Mouse (Mus musculus): Measurements from ENCODE around the gene Exd1. TPM values are rescaled to one million over a fixed set of nuclear protein-coding genes. Genes with fewer than 3 reads are reported as not detected.
A peak's percentile ranks its signal among the peaks of the same experiment; 100 is the strongest.

Exd1 gene
- total RNA-seq (2021): 0.91 and 1.4 TPM in 2 replicates
- long read RNA-seq, partial matches to known transcripts: 3 of 3 reads
- long read RNA-seq, other reads (novel, unspliced or antisense): 0 of 3 reads

DNA sequence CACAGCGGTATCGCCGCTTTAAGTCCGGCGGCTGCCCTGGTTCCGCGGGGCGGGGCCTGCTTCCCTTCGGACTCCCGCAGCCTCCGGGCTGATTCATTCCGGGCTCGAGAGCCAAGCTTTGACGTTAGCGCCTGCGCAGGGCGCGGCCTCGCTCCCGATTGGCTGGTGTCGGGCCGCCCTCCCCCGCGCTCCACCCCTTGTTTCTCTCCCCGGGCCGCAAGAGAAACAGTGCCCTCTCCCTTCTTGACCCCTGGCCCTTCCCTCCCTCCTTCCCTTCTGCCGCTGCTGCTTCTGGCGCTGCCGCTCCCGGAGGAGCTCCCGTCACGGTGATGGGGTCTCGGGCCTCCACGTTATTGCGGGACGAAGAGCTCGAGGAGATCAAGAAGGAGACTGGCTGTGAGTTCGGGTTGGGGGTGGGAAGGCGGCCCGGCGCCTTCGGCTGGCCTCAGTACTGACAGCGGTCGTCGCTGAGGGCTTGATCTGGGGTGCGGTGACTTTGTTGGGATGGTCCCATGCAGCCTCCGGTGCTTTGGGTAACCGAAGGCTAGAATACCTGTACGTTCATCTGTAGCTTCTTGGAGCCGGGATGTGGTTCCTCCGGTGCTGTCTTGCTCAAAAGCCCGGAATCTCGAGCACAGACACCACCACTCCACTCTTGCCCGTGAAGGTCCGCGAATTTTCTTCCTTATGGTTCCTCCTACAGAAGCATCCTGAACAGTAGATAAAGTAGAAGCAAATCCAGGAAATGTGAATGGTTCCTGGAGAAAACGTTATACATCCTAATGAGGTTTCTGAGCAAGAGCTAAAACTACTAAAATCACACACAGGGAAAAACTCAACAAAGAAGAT, at the start of gene Exd1, which contains the start of gene Chp1:
Gene Exd1, minus strand, starts transcription at position 106 of the 849 bp plus-strand sequence.
Gene Chp1, plus strand, starts transcription at position 176 of the 849 bp plus-strand sequence.
- DNase-seq: peak; percentile 99

GRCm38 (mm10) chr2:119596781-119597330, 49.4 kb upstream of the Exd1 start:
- DNase-seq: no peak

DNA sequence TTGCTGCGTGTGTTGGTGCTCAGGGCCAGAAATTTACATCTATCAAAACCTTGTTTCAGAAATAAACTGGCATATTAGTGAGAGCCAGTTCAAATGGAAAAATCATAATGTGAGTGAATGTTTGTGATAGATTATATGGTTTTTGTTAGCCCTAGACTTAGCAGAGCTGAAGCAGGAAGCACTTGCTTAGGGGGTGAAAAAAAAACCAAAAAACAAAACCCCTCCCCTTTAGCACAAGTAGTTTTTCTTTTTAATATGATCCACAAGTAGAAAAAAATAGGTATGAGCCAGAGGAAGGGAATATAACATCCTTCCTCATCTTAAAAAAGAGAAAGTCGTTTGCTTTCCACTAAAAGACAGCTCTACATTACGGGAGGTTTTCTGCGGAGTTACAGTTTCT, 47.9 kb upstream of the Exd1 start:
- DNase-seq: no peak

DNA sequence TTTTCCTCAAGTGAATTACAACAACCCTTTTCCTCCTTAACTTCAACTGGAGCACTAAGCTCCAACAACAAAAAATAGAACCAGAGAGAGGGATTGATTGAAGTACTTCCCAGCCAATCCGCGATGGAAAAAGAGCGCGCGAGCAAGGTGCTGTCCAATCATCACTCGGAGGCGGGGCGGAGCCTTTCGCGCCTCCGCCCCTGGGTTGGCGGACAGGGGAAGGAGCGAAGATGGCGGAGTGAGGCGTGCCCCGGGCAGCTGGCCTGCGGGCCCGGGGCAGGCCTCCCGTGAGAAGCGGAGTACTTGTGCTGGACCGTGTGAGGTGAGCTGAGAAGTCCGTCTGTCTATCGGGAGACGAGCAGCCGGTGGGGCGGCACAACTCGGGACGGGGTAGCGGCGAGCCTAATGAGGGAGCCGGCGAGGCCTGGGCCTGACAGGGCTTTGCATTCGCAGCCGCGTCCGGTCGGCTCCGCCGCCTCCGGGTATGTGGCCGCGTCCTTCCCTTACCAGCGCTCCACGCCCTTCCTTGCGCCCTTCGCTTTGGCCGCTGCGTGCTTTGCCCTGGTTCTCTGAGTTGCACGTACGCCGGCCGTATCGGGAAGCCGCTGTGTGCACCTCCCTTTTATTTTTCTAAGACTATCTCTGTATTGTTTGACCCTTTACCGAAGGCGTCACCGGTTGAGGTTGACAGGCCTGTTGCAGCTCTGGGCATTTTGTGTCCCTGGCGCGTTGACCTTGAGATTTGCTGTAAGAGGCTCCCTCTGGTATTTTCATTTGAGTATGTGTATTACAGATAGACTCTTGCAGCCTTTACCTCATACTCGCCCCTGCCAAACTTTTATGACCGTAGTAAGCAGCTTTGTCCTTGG, 46.9 kb upstream of the Exd1 start:
- peak; percentile 94 for DNase-seq

DNA sequence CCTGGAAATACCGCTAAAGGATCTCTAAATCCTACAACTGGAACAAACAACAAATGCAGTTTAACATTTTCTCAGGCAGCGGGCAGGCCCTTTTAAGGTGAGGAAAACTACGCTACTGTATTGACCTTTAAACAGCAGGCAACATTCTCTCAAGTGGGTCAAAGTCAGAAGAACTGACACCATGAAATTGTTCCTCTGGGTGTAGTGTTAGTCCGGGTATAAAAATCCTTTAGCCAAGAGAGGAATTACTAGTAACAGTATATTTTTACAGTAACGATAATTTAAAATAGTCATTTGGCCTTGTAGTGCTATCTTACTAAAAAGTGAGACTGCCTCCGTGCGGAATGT, 46.3 kb upstream of the Exd1 start:
- no peak for DNase-seq

DNA sequence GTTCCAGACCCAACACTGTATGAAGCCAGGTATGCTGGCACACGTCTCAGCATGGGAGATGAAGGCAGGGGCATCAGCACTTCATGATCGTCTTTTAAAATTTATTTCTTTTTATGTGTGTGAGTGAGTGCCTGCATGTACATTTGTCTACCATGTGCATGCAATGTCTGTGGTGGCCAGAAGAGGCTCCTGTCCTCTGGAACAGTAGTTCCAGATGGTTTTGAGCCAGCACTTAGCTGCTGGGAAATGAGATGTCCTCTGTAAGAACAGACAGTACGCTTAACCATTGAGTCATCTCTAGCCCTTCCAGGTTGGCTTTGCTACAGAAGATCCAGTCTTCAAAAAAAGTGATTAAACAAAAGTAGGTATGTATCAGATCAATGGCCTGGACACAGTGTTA, 43.8 kb upstream of the Exd1 start:
- DNase-seq: no peak

DNA sequence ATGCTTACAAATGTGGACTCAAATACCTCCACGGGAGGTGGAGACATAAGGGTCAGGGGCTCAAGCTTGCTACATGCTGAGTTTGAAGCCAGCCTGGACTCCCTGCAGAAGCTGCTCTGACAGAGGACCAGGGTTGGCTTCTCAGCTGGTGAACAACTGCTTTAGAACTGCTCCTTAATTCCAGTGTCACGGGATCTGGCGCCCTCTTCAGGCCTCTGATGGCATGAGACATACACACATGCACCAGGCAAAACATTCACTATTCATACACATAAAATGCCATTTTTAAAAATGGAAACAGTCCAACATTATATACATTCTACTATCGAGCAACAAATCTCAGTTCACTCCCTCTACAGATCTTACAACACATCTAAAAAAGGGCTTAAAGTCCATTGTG, 40.0 kb upstream of the Exd1 start:
- DNase-seq: peak; percentile 61

DNA sequence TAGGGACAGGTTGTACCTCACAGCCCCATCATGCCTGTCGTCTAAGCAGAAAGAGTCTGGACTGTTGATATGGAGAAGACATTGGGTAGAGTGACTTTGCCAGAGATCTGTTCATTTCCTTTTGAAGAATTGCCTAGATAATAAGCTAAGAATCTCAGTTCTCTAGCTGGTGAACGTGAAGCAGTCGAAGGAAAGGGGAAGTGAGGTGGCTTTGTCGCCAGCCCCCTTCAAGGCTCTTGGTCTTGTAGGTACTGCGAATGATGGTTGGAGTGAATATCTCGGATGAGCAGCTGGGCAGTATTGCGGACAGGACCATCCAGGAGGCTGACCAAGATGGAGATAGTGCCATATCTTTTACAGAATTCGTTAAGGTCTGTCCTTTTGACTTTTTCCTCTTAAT, 36.9 kb upstream of the Exd1 start:
- DNase-seq: no peak

DNA sequence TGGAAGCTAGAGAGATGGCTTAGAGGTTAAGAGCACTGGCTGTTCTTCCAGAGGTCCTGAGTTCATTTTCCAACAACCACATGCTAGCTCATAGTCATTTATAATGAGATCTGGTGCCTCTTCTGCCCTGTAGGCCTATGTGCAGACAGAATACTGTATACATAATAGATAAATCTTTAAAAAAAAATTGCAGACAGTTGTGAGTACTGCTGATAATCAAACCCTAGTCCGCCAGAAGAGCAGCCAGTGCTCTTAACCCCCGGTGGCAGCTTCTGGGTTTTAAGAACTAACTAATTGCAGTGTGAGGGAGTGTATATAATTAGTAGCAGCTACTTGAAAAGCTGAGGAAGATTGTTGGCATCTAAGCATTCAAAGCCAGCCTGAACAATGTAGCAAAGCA, 36.0 kb upstream of the Exd1 start:
- DNase-seq: no peak

- DNase-seq: no peak
Measured at GRCm38 (mm10) chr2:119581571-119581970, 34.1 kb upstream of the Exd1 start.

GRCm38 (mm10) chr2:119572471-119572870, 25.0 kb upstream of the Exd1 start:
- no peak for DNase-seq

- DNase-seq: no peak
Measured at GRCm38 (mm10) chr2:119566182-119566855, 18.9 kb upstream of the Exd1 start.

DNA sequence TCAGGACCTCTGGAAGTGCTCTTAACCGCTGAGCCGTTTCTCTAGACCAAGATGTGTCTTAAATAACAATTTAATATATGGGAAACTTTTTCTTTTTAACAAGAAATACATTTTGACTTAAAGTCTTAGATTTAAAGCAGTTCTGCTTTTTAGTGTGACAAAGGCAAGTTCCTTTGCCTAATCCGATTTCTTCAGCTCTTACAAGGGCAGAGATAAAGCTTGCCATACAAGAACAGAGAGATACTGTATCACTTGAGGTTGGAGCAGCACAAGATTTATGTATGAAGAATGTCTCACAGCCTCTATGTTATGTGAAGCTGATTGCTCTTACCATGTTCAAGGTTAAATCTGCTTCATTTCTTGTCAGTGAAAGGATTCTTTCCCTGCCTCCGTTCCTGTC, 17.9 kb upstream of the Exd1 start:
- no peak for DNase-seq

DNA sequence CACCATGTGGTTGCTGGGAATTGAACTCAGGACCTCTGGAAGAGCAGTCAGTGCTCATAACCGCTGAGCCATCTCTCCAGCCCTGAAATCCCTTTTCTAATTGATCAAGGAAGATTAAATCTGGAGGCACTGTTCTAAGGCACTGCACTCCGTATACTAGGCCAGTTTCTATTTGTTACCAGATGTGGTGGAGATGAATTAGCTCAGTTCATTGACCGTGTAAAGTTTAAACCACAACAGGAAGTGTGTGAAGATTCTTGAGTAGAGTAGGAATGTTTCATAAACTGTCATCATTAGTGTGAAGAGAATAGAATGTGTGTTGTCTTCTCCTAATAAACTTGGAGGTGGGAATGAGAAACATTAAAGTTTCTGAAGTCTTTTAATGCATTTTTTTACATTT, 14.4 kb upstream of the Exd1 start:
- no peak for DNase-seq

GRCm38 (mm10) chr2:119558737-119559340, 11.4 kb upstream of the Exd1 start:
- no peak for DNase-seq

DNA sequence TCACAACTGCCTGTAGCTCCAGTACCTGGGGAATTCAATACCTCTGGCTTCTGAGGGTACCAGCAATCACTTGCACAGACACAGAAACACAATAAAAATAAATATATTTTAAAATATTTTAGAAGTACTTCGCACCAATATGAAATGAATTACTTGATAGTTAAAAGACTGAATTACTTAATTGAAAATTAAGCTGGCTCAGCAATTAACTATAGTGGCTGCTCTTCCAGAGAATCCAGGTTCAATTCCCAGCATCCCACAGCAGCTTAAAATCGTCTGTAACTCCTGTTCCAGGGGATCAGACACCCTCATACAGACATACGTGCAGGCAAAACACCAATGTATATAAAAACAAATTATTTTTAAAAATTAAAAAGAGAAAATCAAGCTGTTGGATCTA, 10.6 kb upstream of the Exd1 start:
- no peak for DNase-seq

- no peak for DNase-seq
Measured at GRCm38 (mm10) chr2:119549678-119550077, 2.3 kb upstream of the Exd1 start.

GRCm38 (mm10) chr2:119548691-119549090, 1.3 kb upstream of the Exd1 start:
- DNase-seq: no peak

- DNase-seq: no peak
Measured at GRCm38 (mm10) chr2:119548371-119548660, 889 bp upstream of the Exd1 start.

GRCm38 (mm10) chr2:119546848-119547521, 442 bp downstream of the Exd1 start:
- DNase-seq: peak; percentile 82

- no peak for DNase-seq
Measured at GRCm38 (mm10) chr2:119543656-119544055, 3.8 kb downstream of the Exd1 start.

All from adrenal gland, postnatal 25 days (tissue).